Mouse (Mus musculus) liver, adult 2 months (tissue): ENCODE data around the gene Ppef2.

Experiments used
- CTCF ChIP-seq: fragments of 200-500 bp; IDR thresholded peaks from 2 replicates; pipeline ENCODE4 v1.5.1; 2011; ENCODE audit warnings: low read depth, low read length, control low read depth
- POLR2A ChIP-seq: fragments of 200-500 bp; IDR thresholded peaks from 2 replicates; pipeline ENCODE4 v1.6.1; 2011; ENCODE audit warnings: low read length, control low read depth; ENCODE audit not compliant: insufficient read depth; ENCODE audit errors: extremely low read depth

DNA sequence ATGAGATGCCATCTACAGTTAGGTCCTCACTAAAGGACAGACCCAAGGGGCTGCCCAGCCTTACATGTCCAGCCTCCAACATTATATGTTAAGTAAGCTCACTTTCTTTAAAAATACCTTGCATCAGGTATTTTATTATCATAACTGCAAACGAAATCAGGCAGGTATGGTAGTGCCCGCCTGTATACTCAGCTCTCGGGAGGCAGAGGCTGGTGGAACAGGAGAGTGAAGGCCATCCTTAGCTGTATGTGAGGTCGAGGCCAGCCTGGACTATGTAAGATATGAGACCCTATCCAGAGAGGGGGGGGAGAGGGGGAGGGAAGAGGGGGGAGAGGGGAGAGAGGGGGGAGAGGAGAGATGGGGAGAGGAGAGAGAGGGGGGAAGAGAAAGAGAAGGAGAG is 22.7 kb downstream of the Ppef2 start:
- no peak for TF ChIP-seq CTCF
- TF ChIP-seq POLR2A = no peak
